Mouse (Mus musculus) B cell, adult 2 months (primary cell): ENCODE data around the gene Szrd1.
A peak's percentile ranks its signal among the peaks of the same experiment; 100 is the strongest.

ENCODE experiments used
- DNase-seq, 2 experiments: peaks; one replicate each; pipeline ENCODE4 v3.0.0; 2022

Szrd1 gene

GRCm38 (mm10) chr4:141113831-141114230, 25.7 kb downstream of the Szrd1 start:
- no peak for DNase-seq

- DNase-seq, result no peak
Observed at GRCm38 (mm10) chr4:141108196-141108732, 31.3 kb downstream of the Szrd1 start.

DNA sequence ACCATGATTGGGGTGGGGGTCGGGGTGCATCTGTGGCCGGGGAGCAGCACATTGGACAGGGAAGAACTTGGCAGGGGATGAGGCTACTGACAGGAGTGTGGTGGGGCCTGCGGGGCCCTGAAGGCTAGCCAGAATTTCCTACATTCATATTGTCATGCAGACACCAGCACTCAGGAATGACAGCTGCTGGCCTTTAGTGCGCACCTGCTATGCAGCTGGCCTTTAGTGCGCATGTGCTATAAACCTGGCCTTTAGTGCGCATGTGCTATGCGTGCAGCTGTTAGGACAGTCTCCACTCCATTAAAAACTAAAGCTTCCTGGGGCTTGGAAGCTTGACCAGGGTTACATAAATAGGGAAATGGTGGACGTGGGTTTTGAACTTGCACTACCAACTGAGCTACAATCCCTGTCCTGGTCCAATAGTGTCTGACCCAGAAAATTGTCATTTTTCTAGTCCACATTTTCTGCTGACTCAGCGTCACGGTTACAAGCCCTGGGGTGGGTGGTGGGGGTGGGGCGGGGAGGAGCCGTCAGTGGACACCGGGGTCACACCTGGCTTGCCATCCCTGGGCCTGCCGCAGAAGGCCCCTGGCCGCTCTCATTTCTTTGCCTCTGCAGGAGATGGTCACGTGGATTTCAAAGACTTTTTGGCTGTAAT, 32.9 kb downstream of the Szrd1 start:
- no peak for DNase-seq

- peak; percentile 28 to 40 for DNase-seq
Observed at GRCm38 (mm10) chr4:141101855-141102254, 37.7 kb downstream of the Szrd1 start.

- no peak for DNase-seq
Observed at GRCm38 (mm10) chr4:141101291-141101690, 38.3 kb downstream of the Szrd1 start.

DNA sequence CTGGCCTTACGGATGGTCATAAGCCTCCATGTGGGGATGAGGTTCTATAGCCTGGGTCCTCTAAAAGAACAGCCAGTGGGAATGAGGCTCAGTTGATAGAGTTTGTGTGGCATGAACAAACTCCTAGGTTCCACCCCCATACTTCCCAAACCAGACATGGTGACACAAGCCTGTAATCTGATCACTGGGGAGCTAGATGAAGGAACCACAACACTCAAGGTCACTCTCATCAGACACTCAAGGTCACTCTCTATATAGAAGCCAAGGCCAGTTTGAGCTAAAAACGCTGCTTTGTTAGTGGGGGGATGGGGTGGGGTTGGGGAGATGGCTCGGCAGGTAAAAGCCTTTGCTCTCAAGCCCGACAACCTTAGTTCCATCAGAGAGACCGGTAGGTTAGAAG, 39.6 kb downstream of the Szrd1 start:
- no peak for DNase-seq

- DNase-seq, result no peak
Observed at GRCm38 (mm10) chr4:141098935-141099334, 40.6 kb downstream of the Szrd1 start.

GRCm38 (mm10) chr4:141096710-141097109, 42.9 kb downstream of the Szrd1 start:
- no peak for DNase-seq

DNA sequence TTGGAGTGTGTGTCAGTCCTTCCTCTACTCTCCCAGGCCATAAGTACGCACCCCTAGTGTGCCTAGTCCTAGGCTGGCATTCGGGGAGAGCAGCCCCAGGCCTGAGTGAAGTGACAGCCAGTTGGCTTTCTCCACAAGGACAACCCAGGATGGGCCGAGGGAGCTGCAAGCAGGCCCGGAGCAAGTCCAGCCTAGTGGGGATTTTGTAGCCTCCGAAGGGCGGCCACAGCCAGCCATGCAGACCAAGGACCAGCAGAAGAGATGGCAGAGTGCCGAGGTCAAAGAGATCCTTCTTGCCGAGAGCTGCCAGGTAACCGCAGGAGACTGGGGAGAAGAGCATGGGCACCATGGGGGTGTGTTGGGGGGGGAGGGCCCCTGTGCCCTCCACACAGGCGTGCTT, 44.6 kb downstream of the Szrd1 start:
- no peak for DNase-seq

GRCm38 (mm10) chr4:141088714-141089113, 50.9 kb downstream of the Szrd1 start:
- DNase-seq, result no peak

DNA sequence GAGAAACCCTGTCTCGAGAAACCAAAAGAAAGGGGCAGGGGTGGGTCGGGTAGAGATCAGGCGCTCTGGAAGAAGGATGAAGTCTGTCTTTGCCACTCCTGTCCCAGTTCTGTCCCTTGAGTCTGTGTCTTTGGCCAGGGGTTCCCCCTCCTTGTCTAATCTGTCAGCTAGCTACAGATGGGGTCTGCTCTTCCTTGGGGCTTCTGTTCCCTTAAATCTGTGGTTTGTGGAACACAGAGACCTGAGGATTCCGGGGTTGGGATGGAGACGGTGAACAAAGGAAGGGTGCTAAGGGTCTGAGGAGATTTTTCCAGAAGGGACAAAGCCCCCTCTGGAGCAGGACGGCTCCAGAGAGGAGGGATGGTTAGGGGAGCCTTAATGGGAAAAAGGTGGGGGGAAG, 51.5 kb downstream of the Szrd1 start, which contains the start of gene Spata21:
Spata21 (plus strand) TSS at position 301 of the 400 bp plus-strand sequence.
- no peak for DNase-seq

DNA sequence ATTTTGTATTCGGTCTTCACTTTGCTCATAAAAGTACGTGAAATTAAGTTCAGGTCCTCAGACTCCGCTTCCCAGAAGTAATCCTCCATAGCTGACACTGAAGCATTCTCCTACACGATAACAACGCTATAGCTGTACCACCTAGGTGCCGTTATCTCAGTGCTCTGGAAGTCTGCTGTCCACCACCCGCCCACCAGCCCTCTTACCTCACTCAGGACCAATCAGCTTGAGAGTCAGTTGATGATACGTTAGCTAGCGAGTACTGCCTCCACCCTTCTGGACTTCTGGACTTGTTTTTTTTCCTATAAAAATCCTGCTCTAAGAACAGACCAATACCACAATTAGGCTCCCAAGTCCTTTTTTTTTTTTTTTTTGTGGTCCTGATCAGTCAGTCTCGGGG, 52.7 kb downstream of the Szrd1 start:
- DNase-seq, result no peak

GRCm38 (mm10) chr4:141078510-141079137, 61.0 kb downstream of the Szrd1 start:
- DNase-seq, result no peak

GRCm38 (mm10) chr4:141077681-141078509, 61.7 kb downstream of the Szrd1 start, which contains the start of gene Necap2:
TSS of gene Necap2 (minus strand) at chr4:141078357.
- DNase-seq, result peak; percentile 98

DNA sequence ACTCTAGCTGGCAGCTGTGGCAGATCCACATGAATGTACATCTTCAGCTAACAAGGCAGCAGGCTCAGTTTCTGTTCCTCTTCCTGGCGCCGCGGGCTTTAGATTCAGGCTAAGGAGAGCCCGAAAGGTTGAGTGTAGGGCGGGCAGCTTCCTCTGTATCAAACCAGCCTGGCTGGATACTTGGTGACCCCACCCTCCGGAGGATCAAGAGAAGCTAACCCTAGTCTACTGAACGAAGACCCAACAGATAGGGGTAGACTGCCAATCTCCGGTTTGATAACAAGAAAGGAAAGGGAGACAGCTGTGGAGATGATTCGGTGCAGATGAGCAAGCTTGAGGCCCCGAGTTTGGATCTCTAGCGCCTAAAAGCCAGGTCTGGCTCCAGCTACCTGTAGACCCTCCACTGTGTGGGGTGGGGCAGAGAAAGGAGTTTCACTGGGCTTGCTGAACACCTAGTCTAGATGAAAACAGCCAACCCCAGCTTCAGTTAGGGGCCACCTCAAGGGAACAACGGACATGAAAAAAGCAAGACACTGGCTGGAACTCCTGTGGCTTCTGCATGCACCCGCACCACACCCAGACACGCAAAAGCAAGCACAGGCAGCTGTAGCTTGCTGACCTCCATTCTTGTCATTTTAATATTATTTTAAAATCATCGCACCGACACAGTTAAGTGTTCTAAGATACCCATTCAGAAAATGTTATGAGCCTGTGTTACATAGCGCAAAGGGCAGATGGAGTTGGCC, 62.6 kb downstream of the Szrd1 start:
- DNase-seq, result peak; percentile 86 to 88

DNA sequence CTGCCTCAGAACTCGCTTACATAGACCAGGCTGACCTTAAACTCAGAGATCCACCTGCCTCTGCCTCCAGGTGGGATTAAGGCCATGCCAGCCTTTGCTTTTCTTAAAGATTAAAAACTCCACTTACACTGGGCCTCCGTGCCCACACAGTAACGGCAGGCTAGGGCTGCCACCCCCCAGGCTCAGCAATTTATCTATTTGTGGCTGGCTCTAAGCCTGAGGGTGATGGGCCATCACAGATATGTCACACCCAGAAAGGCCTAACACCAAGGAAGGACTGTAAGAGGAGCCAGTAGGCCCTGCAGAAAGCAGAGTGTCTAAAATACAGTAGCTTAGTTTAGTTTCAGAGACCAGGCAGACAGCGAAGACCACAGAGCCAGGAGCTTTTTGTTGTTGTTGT, 65.5 kb downstream of the Szrd1 start:
- no peak for DNase-seq

DNA sequence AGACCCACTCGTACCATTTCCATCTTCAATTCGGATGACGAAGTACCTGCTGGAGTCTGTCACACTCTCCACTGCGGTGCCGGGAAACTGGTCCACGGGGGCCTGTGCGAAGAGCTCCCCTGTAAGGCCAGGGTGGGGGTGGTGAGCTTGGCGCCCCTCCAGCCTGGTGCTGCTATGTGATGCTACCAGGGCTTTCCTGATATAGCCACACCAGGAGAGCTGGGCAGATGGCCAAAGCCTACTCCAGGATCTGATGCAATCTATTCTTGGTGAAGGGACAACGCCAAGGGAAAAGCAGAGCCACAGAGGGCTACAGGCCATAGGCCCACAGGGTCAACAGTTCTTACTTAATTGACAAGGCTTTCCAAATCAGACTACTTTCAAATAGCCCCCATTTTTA, 65.9 kb downstream of the Szrd1 start:
- no peak for DNase-seq

DNA sequence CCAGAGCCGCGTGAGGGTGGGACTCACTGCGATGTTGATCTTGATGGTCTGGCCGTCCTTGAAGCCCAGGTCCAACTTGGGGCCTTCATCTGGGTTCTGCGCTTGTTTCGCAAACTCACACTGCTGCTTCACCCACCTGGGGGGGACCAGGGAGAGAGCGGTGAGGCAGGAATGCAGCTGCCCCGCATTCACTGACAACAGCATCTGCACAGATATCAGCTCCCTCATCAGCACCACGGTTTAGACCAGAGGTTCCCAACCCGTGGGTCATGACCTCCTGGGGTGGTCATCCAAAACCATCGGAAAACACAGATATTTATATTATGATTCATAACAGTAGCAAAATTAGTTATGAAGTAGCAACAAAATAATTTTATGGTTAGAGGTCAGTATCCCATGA, 67.1 kb downstream of the Szrd1 start:
- no peak for DNase-seq

GRCm38 (mm10) chr4:141069731-141070130, 69.8 kb downstream of the Szrd1 start:
- peak; percentile 71 to 72 for DNase-seq

DNA sequence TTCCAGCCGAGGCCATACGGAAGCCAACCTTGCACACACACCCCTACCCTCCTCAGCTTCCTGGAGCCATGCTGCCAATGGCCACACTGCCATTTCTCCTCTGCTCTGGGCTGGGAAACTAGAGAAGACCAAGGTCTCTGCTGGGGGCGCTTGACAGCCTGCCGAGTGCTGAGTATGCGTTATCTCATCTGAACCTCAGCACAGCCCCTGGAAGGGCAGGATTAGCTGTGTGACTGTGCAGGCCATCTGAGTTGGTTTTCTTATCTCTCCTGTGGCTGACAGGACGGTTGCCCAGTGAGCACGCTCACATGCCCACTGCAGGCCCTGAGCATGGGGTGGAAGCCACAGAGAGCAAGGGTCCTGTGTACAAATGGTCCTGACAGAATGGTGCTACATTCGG, 70.9 kb downstream of the Szrd1 start:
- DNase-seq, result no peak

GRCm38 (mm10) chr4:141067516-141068046, 72.0 kb downstream of the Szrd1 start:
- no peak for DNase-seq
